Mouse (Mus musculus) megakaryocyte-erythroid progenitor cell, adult 5-6 weeks (primary cell): ENCODE data around the gene Rbbp8nl. TPM values are rescaled to one million over a fixed set of nuclear protein-coding genes. Genes with fewer than 3 reads are reported as not detected.
"Not testable (repeated sequence)": the region's sequence is repeated elsewhere in the genome, so short reads cannot be mapped to it uniquely, and the experiment has no call there.

Experiments used
- ATAC-seq: replicated peaks from 2 replicates; pipeline ENCODE4 v1.8.0; 2016; ENCODE audit warnings: mild to moderate bottlenecking, inconsistent platforms; ENCODE audit not compliant: severe bottlenecking, poor library complexity, low FRiP score, low TSS enrichment
- total RNA-seq, 2 experiments: library from RNA; stranded (forward) in 1 of 2; stranded (reverse) in 1 of 2; fragments of 200-1000, 215-1000 nt in 1 of 2; fragments of >200 nt in 1 of 2; fragmentation: Nextera tagmentation in 1 of 2; gene quantifications; 2 replicates each; pipeline ENCODE4 v1.2.3; 2014 to 2017

Rbbp8nl gene
- total RNA-seq, 2 experiments from 2014 or later, result not detected

DNA sequence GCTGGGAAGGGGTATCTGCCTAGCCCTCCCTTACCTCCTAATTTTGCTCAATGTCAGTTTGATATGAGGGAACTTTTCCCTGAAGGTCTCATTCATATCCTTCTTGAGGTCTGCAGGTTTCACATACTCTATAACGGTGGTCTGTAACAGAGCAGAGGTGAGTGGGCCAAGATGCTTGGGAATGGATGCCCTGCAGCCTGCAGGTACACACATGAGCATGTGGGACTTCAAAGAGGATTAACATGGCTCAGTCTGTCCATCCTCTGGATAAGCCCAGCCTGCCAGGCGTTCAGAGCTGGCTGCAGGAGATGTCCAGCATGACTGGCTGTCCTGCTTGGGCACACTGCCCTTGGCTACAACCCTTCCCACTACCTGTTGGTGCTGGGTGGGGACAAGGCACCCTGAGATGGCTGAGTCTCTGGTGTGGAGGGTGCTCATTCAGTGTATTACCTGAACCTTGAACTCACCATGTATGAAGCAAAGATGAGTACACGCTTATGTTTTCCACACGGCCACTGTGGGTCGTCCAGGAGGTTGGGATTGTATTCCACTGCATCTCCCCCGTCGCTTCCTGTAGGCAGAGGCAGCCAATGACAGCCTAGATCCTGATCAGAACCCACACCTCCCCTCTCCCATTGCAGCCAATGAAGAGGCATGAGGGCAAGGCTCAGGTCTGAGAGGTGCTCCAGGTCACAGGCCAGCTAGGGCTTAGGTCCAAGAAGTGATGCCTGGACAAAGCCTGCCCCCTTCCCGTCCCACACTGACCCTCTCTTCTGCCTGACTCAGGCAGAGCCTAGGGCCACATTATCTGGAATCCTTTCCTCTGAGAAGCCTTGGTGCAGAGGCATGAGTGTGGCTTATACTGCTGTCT is 28.8 kb downstream of the Rbbp8nl start:
- ATAC-seq, result no peak

DNA sequence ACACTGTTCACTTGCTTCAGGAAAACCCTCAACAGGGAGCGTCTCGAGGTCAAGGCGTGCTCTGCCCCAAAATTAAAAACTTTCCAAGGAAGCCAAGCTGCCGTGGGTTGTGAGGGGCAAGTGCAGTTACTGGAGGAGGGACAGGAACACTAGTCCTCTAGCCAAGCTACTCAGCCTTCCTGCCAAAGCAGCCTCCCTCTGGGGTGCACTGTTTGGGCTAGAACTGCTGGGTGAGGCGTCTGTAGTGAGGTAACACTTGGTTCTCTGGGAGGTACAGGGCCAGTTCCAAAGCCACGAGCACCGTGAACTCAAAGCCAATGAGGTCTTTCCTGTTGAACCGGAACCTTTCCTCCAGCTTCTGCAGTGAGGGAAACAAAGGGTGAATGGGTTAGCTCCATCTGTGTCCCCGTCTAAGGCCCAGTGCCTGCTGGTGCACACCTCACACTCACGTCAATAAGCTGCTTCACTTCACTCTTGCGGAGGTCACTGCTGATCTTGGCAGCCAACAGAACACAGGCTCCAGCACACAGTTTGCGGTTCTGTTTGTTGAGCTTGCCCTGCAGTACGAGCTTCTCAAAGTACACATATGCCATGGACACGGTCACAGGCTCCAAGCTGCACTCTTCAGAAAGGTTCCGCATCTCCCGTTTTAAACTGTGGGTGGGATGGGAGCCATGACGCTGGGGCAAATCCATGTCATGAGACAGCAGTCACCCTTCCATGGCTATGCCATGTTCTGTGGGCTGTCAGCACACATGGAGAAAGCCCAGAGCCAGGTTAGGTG is 29.7 kb downstream of the Rbbp8nl start:
- ATAC-seq, result not testable (repeated sequence)

DNA sequence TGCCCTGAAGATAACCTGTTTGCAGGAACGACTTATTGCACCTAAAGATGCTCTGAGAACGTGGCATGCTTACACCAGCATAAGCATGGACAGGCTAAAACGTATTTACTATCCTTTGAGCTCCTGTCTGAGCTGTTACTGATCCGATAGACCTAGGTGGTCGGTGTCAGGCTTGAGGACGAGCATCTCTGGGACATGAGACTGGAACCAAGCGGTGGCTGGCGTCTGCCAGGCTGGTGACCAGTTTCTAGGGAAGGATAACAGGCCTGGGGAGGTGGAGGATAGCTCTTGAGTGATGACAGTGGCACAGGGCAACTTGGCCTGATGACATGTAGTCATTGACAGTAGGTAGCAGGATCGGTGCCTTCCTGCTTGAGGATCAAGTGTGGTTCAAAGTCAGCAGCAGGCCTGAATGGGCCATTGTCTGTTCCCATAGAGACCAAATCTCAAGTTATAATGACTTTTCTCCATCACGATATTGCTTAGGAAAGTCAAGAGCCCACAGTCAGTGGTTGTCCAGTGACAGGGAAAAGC is 30.7 kb downstream of the Rbbp8nl start:
- ATAC-seq, result not testable (repeated sequence)

DNA sequence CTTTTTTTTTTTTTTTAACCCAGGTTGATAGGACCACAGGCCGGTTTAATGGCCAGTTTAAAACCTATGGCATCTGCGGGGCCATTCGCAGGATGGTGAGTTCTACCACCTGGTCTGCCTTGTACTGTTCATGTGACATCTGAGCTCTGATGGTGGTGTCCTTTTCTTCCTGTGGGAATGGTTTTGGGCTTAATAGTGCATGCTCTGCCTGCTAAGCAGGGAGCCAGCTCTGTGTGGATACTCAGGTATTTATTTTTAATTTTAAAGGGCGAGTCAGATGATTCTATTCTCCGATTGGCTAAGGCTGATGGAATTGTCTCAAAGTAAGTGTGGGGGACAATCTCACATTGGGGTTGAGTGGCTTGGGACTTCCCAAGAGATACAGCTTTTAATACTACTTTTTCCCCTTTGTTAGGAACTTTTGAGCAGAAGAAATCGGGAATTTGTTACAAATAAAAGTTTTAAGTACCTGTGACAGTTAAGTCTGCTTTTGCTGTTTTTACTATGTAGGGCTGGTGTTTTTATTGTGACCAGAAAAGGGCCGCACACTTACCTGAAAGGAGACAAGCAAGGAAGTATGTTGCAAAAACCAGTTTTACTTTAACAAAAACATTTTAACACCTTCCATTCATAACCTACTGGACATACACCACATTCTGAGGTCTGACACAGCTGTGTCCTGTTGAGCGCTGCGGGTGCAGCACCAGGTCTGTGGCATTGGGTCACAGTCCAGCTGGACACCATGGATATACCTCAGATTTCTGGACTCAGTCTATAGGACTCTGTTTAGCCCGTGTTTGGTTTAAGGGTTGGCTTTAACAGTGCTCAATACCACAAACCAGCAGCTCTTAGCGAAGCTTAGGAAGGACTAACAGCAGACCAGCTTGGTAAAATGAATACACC is 31.5 kb downstream of the Rbbp8nl start:
- no peak for ATAC-seq

DNA sequence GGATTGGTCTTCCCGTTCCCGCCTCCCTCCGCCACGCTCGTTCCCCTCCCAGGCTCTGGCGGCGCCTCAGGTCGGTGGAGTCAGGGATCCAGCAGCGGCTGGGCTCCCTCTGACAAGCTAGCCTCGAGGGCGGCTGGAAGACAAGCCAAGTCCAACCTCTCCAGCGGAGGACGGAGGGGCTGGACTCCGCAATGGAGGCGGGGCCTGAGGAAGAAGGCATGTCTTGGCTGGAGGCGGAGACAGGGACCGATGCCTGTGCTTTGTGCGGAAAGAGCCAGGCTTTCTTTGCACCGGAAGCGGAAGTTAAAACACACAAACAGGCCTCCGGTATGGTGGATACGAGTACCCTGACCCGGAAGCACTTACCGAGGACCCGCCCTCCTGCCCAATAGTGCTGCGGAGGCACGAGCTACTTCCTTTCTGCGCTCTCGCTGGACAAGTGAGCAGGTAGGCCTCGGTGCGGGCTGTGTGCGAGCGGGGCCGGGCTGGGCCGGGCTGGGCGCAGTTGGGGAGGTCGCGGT is 32.6 kb downstream of the Rbbp8nl start, which contains the start of gene Rps21:
Gene Rps21, plus strand, starts transcription at position 377 of the 521 bp plus-strand sequence.
- peak; percentile 91 for ATAC-seq

DNA sequence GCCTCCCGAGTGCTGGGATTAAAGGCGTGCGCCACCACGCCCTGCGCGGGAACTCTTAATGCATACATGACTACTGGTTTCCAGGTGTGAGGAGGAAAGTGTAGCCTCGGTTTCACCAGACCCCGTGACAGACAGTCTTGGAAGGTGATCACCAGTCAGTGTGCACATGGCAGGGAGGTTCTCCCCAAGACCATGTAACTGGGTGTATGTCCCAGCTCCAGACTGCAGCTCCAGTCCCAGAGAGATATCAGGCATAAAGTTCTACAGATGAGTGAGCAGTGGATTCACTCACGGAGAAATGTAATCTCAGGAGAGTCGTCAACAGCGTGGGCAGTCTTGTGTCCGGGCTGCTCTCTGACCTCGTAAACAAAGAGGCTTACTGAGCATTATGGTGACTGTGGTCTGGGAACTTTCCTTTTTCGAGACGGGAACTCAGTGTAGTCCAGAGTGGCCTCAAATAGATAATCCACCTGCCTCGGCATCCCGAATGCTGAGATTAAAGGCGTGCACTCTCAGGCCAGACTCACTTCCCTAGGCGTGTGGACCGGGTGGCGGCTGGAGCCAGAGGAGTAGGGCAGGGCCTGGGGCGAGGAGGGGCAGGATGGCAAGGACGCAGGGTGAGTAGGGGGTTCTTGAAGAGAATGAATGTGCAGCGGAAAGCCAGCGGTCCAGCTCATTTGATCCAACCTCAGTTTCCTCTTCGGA is 33.2 kb downstream of the Rbbp8nl start:
- peak; percentile 24 for ATAC-seq

DNA sequence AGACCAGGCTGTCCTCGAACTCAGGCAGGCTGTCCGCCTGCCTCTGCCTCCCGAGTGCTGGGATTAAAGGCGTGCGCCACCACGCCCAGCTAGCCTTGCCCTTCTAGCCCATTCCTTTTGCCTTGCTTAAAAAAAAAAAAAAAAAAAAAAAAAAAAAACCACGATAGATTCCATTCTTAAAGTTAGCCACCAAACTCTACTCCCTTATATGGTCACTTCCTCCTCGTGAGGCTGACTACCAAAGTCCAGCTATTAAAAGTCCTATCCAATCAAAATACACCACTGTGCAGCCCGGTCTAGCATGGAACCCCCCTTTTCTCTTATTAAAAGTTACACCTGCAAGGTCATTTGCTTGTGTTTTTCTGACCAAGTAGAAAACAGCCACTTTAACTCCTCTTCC is 34.0 kb downstream of the Rbbp8nl start:
- ATAC-seq, result no peak

DNA sequence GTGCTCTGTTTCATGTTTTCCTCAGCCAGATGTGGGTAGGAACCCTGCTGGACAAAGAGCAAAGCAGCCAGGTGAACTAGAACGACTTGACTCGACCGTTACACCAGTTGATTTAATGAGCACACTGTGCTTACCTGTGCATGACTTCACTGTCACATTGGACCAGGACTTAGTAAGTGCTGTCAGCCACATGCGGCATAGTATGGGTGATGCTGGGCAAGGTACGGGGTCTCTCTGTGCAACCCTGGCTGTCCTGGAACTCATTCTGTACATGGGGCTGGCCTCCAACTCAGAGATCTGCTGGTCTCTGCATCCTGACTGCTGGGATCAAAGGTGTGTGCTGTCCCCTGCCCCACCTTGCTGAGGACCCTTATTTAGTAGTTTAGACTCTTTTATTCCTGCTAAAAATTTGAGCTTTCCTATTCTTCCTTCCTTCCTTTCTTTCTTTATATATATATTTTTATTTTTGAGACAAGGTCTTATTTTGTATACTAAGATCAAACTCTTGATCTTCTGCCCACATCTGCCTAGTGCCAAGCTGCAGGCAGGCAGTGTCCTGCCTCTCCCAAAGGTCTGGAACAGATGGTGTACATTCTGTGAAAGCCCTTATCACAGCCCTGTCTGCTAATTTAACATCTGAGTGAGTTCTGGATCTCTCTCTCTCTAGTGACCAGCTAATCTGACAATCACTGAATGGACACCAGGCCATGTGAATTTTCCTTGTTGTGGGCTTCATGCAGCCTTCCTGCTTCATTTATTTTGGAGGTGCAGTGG is 35.1 kb downstream of the Rbbp8nl start:
- ATAC-seq, result no peak

DNA sequence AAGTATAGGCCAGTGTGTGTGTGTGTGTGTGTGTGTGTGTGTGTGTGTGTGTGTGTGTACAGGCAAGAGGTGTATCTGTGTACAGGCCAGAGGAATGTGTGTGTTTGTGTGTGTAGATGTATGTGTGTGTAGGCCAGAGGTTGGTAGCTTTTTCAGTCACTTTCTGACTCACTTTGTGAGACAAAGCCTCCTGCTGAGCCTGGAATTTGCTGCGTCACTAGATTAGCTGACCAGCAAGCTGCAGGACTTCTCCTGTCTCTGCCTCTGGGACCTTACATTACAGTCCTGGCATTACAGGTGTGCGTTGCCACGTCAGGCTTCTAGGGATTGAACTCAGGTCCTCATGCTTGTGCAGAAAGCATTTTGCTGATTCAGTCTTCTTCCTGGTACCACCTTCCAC is 37.8 kb downstream of the Rbbp8nl start:
- no peak for ATAC-seq

DNA sequence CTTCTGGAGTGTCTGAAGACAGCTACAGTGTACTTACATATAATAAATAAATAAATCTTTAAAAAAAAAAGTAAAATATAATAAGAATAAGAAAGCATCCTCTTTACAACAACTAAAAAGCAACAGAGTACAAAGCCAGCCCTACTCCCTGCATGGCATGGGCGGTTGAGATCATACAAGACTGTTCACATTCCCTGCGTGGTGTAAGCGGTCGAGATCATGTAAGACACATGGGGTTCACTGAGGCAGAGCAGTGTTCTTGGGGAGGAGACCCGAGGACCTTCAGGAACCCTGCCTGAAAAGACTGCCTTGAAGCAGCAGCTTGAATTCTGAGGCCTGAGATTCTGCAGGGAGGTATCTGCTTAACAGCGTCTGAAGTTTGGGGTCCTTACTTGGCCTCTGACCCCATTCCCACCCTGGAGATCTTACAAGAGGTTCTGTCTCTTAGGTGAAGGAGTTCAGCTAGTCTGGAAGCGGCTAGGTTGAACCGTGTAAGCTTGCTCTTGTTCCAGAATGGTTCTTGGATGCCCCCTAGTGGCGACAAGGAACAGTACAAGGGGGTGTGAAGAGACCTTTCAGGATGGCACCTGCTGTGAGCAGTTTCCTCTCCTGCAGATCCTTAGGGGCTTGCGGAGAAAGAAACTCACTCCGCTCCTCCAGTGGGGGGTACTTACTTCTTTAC is 38.6 kb downstream of the Rbbp8nl start:
- peak; percentile 84 for ATAC-seq

DNA sequence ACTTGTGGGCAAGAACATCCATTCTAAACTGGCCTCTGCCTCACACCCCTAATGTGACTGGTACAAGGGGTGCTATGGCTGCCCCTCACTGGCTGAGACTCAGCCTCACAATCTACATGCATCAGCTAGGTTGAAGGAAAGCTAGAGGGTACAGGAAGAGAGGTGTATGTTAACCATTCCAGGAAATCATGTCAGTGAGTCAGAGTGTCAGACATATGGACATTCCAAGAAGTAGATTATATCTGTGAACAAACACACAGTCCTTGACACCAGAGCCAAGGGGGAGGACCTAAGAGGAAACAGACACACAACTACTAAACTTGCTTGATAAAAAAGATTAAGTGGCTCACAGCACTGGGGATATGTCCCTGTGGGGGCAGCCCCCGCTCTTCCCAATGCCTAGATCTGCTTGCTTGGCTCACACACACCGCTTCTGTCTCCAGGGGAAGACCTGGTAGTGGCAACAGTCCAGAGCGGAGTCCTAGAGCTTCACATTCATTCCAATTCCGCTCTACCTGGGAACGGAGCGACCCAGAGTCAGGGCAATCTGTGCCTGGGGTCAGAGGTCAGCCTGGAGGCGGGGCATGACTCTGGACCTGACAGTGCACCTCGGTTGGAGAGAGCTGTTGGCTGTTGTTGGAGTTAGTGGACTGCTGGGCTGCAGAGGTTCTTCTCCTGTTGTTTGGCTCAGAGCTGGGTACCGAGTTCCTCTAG is 40.6 kb downstream of the Rbbp8nl start:
- no peak for ATAC-seq

DNA sequence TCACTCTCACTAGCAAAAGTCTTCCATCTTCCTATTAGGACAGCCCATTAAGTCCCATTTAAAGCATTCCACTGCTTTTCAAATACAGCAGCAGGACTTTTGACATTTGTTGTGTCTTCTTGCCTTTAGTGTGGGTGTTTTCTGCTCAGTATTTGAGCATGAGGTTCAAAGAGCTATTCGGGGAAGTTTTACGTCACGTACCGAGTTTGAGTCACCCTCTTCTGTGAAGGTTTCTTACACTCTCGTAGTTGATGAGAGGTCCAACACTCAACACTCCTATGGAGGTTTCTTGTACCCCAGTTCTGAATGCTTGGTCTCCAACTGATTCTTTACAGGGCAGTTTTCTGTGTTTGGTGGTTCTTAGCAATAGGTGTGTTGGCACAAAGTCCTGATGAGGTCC is 41.8 kb downstream of the Rbbp8nl start:
- ATAC-seq, result no peak

DNA sequence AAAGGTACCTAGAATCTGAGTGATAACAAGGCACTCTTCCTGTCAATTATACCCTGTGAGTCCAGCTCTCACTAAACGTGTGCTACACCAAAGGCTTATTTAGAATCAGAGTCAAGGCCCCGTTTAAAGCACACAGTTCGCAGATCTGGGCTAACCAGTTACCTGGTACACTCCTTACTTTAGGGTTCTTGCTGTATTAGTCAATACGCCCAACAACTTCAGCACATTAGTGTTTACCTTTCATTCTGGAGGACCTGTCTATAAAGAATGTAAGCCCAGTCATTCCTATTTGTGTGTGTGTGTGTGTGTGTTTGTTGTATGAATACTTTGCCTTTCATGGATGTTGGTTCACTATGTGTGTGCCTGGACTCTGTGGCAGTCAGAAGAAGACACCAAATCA is 46.6 kb downstream of the Rbbp8nl start:
- ATAC-seq, result no peak

DNA sequence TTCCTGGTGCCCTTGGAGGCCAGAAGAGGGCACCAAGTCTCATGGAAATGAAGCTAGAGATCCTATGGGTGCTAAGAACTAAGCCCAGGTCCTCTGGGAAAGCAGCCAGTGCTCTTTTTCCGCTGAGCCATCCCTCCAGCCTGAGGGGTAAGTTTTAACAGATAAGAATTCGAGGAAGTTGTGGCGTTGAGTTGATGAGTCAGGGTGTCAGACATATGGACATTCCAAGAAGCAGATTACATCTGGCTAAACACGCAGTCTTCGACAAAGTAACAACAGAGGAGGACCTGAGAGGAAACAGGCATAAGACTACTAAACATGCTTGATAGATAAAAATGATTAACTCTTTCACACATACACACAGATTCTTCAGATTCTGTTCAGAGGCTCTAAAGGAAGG is 51.1 kb downstream of the Rbbp8nl start:
- no peak for ATAC-seq

DNA sequence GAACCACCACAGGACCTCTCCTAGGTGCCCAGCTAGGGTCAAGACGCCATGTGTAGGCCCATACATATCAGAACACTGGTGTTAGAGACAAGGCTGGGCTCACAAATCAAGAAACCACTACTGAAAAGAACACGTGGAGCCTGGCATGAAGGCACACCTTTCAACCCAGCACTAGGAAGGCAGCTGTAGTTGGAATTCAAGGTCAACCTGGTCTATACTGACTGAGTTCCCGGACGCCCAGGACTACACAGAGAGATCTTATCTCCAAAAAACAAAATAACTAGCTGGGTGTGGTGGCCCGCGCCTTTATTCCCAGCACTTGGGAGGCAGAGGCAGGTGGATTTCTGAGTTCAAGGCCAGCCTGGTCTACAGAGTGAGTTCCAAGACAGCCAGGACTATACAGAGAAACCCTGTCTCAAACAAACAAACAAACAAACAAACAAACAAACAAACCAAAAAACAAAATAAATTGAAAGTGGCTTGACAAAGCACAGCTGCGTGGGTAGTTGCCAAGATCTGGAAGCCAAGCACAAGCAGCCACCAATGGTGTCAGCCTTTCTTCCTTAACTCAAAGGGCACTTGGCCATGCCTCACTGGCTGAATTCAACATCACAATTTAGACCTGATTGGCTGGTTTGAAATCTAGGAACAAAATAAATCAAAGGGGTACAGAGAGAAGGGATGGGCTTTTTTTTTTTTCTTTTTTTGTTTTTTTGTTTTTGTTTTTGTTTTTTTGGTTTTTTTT is 51.9 kb downstream of the Rbbp8nl start:
- no peak for ATAC-seq

DNA sequence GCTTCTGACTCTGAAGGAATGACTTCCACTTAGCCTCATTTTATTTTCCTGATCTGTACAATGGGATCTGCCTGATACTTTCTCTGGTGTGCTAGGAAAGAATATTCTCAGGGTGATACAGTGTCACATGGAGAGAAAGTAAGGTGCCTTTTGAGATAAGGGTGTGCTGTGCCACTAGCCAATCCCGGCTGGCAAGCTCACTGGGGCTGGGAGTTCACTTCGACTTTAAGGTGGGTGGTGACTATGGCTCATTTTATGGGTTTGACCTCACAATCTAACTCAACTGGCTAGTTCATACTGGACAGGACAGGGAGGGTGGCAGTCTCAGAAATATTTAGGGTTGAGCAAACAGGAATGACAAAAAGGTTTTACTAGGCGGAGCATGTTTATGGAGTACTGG is 52.7 kb downstream of the Rbbp8nl start:
- ATAC-seq, result peak; percentile 93
